Mouse (Mus musculus) liver, embryonic 14.5 days (tissue): ENCODE measurements around the gene Sh3glb1. TPM values are rescaled to one million over a fixed set of nuclear protein-coding genes. Genes with fewer than 3 reads are reported as not detected.
A peak's percentile ranks its signal among the peaks of the same experiment; 100 is the strongest.

ENCODE experiments used
- ATAC-seq: fragments of 200-750 bp; cut with Nextera tagmentation; 2 replicates; pipeline ENCODE4 v1.8.0; 2017; ENCODE audit warnings: moderate number of reproducible peaks, mild to moderate bottlenecking, moderate library complexity; ENCODE audit not compliant: insufficient read depth
- DNase-seq, 3 experiments: peaks; one replicate each; pipeline ENCODE4 v3.0.0-alpha.2; 2012 to 2013; ENCODE audit warnings: low read depth in 3 of 3, low spot score in 3 of 3
- H3K27ac ChIP-seq: fragments of 300-500 bp; sonication (generic); 2 replicates; pipeline ENCODE4 v1.5.1; 2014; ENCODE audit warnings: moderate library complexity, mild to moderate bottlenecking, control low read depth, inconsistent platforms
- H3K27me3 ChIP-seq: fragments of 300-500 bp; sonication (generic); 2 replicates; pipeline ENCODE4 v1.6.1; 2014; ENCODE audit warnings: mild to moderate bottlenecking, low read length, moderate library complexity; ENCODE audit not compliant: control insufficient read depth, insufficient read depth
- H3K36me3 ChIP-seq: fragments of 300-500 bp; sonication (generic); replicated peaks from 2 replicates; pipeline ENCODE4 v1.6.1; 2014; ENCODE audit warnings: low read depth; ENCODE audit not compliant: control insufficient read depth, insufficient read depth
- H3K4me1 ChIP-seq, 2 experiments: fragments of 200-500 bp in 1 of 2; fragments of 300-500 bp in 1 of 2; sonication (generic) in 1 of 2; replicated peaks; 2 replicates each; pipeline ENCODE4 v1.6.1; 2012 to 2014; ENCODE audit warnings: antibody characterized with exemption in 1 of 2, inconsistent platforms in 1 of 2, low read length in 1 of 2; ENCODE audit not compliant: control insufficient read depth in 2 of 2, insufficient read depth in 2 of 2
- H3K4me2 ChIP-seq: fragments of 300-500 bp; sonication (generic); 2 replicates; pipeline ENCODE4 v1.6.1; 2014; ENCODE audit warnings: low read depth, mild to moderate bottlenecking, control low read depth, moderate library complexity
- H3K4me3 ChIP-seq, 2 experiments: fragments of 200-500 bp in 1 of 2; fragments of 300-500 bp in 1 of 2; sonication (generic) in 1 of 2; 2 replicates each; pipeline ENCODE4 v1.5.1; 2012 to 2014; ENCODE audit warnings: low read depth in 2 of 2, low read length in 2 of 2, mild to moderate bottlenecking in 2 of 2, control low read depth in 1 of 2, inconsistent platforms in 1 of 2, moderate library complexity in 1 of 2; ENCODE audit not compliant: insufficient read depth in 1 of 2
- H3K9ac ChIP-seq: fragments of 300-500 bp; sonication (generic); replicated peaks from 2 replicates; pipeline ENCODE4 v1.6.1; 2014; ENCODE audit warnings: mild to moderate bottlenecking, control low read depth, moderate library complexity
- H3K9me3 ChIP-seq: fragments of 300-500 bp; sonication (generic); 2 replicates; pipeline ENCODE4 v1.6.1; 2016; ENCODE audit warnings: low read length, mixed read lengths; ENCODE audit not compliant: control insufficient read depth
- CTCF ChIP-seq: IDR thresholded peaks from 2 replicates; pipeline ENCODE4 v1.5.1; 2016; ENCODE audit warnings: antibody characterized with exemption, low read depth, control low read depth
- EP300 ChIP-seq: IDR thresholded peaks from 2 replicates; pipeline ENCODE4 v1.6.1; 2016; ENCODE audit warnings: antibody characterized with exemption, low read depth
- WGBS: fragments of 180-500 bp; shearing (Covaris S2); extraction: QIAGEN DNeasy Blood & Tissue Kit; methylation state at CpG from one replicate; pipeline ENCODE4 v1.1.7; 2014; ENCODE audit not compliant: insufficient replicate concordance; 5-methylcytosine and 5-hydroxymethylcytosine counted together
- polyA plus RNA-seq, 2 experiments: library from polyadenylated mRNA; depleted of rRNA in 1 of 2; stranded (reverse) in 1 of 2; unstranded in 1 of 2; fragments of >200 nt; fragmentation: Nextera tagmentation in 1 of 2; extraction: Ambion mirVana in 1 of 2; gene quantifications; 2 replicates each; pipeline versions ENCODE4 v1.2.1 to v1.2.3; 2012 to 2014

Sh3glb1 gene
- polyA plus RNA-seq, 2 experiments: 11.7 to 74.4 TPM

GRCm38 (mm10) chr3:144694040-144694439 lies 26.1 kb downstream of the Sh3glb1 start:
- no peak overlapping the region for H3K4me3 ChIP-seq
- TF ChIP-seq EP300: no peak
- TF ChIP-seq CTCF: no peak
- ATAC-seq: no peak
- no peaks in the 10 kb centered on the region for H3K27me3 ChIP-seq
- no peak overlapping the region for H3K27ac ChIP-seq
- no peak overlapping the region for H3K9ac ChIP-seq
- peaks cover 12 to 14% of the 10 kb centered on the region in 2 experiments for H3K4me1 ChIP-seq
- H3K36me3 ChIP-seq: peaks cover 49% of the 10 kb centered on the region
- H3K9me3 ChIP-seq: no peaks in the 10 kb centered on the region
- no peak overlapping the region for H3K4me2 ChIP-seq
- 88% methylated on average over 10 of the region's 10 CpGs for WGBS
- DNase-seq: no peak

- Histone ChIP-seq H3K27ac (no peak overlapping the region), H3K4me1 (peaks cover 7 to 9% of the 10 kb centered on the region in 2 experiments), H3K4me2 (no peak overlapping the region), H3K36me3 (peaks cover 50% of the 10 kb centered on the region), H3K9me3 (no peaks in the 10 kb centered on the region), H3K27me3 (no peaks in the 10 kb centered on the region), H3K4me3 (no peak overlapping the region), H3K9ac (no peak overlapping the region)
- DNase-seq (peak in 1 of 3 experiments; percentile 62), ATAC-seq (no peak)
- TF ChIP-seq EP300: no peak
- peak; percentile 64 for TF ChIP-seq CTCF
- 48% methylated on average over 3 of the region's 3 CpGs for WGBS
Measured at GRCm38 (mm10) chr3:144692052-144692451, 28.1 kb downstream of the Sh3glb1 start.

- WGBS: 20% methylated on average over 11 of the region's 11 CpGs
- TF ChIP-seq EP300: no peak
- TF ChIP-seq CTCF: peak; percentile 82
- peak overlapping the region; percentile 47; the same call in 1 of the 2 replicates for H3K27ac ChIP-seq
Measured at GRCm38 (mm10) chr3:144689236-144689635, 30.9 kb downstream of the Sh3glb1 start.

GRCm38 (mm10) chr3:144688284-144688683 lies 31.9 kb downstream of the Sh3glb1 start:
- peaks cover 22% of the 10 kb centered on the region for H3K36me3 ChIP-seq
- H3K4me2 ChIP-seq: no peak overlapping the region
- WGBS: 85% methylated on average over 8 of the region's 8 CpGs
- H3K9ac ChIP-seq: no peak overlapping the region
- H3K27me3 ChIP-seq: no peaks in the 10 kb centered on the region
- ATAC-seq (no peak), DNase-seq (no peak)
- peaks cover 23 to 25% of the 10 kb centered on the region in 2 experiments for H3K4me1 ChIP-seq
- no peaks in the 10 kb centered on the region for H3K9me3 ChIP-seq
- TF ChIP-seq CTCF (no peak), EP300 (no peak)
- H3K4me3 ChIP-seq: no peak overlapping the region
- H3K27ac ChIP-seq: no peak overlapping the region

More at GRCm38 (mm10) chr3:144689236-144689635, 30.9 kb downstream of the Sh3glb1 start:
- H3K9ac ChIP-seq: no peak overlapping the region
- H3K27me3 ChIP-seq: no peaks in the 10 kb centered on the region
- peaks cover 14 to 16% of the 10 kb centered on the region in 2 experiments for H3K4me1 ChIP-seq
- peaks cover 29% of the 10 kb centered on the region for H3K36me3 ChIP-seq
- no peak overlapping the region for H3K4me3 ChIP-seq
- DNase-seq: peak; percentile 69 to 76 (median 70)
- peak; percentile 95 for ATAC-seq
- H3K9me3 ChIP-seq: no peaks in the 10 kb centered on the region
- H3K4me2 ChIP-seq: peak overlapping the region; percentile 34

- 87% methylated on average over 9 of the region's 9 CpGs for WGBS
- H3K4me1 ChIP-seq: peaks cover 30 to 32% of the 10 kb centered on the region in 2 experiments
Measured at GRCm38 (mm10) chr3:144687618-144688017, 32.5 kb downstream of the Sh3glb1 start.

More at GRCm38 (mm10) chr3:144687618-144688017, 32.5 kb downstream of the Sh3glb1 start:
- Histone ChIP-seq H3K4me2 (no peak overlapping the region), H3K4me3 (no peak overlapping the region), H3K9me3 (no peaks in the 10 kb centered on the region), H3K27ac (no peak overlapping the region), H3K9ac (no peak overlapping the region), H3K36me3 (peaks cover 16% of the 10 kb centered on the region), H3K27me3 (no peaks in the 10 kb centered on the region)
- DNase-seq: no peak
- ATAC-seq: no peak
- no peak for TF ChIP-seq CTCF
- TF ChIP-seq EP300: no peak
